Mouse (Mus musculus): ENCODE data around the gene Casd1. TPM values are rescaled to one million over a fixed set of nuclear protein-coding genes. Genes with fewer than 3 reads are reported as not detected.
A peak's percentile ranks its signal among the peaks of the same experiment; 100 is the strongest.

Casd1 gene
- polyA plus RNA-seq, 1 experiment: 15.1 TPM

DNA sequence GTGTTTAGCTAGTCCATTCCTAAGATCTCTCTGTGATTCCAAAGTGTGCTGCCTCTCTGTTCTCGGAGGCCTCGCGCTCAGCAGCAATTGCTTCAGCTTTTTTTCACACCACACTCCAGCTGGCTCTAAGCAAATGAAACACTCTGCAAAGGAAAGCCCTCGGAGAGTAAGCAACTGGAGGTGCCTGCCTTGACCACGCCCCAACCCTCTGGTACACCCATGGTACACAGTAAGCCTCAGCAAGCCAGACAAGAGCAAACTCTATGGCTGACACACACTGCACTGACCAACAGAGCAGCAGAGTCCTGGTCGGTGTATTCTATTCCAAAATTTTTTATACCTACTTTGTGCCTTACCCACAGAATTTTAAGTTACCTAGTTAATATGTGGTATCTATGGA, 17.2 kb upstream of the Casd1 start:
- no peak overlapping the region for H3K9ac ChIP-seq (ENCODE audit: low read depth, poor library complexity, severe bottlenecking)
- H3K27ac ChIP-seq (ENCODE audit: insufficient read depth, low read length): no peak overlapping the region
- no peaks in the 10 kb centered on the region for H3K4me1 ChIP-seq (ENCODE audit: control insufficient read depth, insufficient read depth, low read length)
- no peak overlapping the region for H3K4me3 ChIP-seq (ENCODE audit: low read depth, low read length)
- H3K9me3 ChIP-seq (replicated peaks; ENCODE audit: control insufficient read depth, insufficient read depth, low read length, poor library complexity, severe bottlenecking): no peaks in the 10 kb centered on the region
- peaks cover 3% of the 10 kb centered on the region for H3K27me3 ChIP-seq (ENCODE audit: control insufficient read depth, insufficient read depth, low read length, poor library complexity, severe bottlenecking)
- no peaks in the 10 kb centered on the region for H3K36me3 ChIP-seq (ENCODE audit: control insufficient read depth, insufficient read depth, low read length, poor library complexity, severe bottlenecking)
- TF ChIP-seq POLR2A (IDR thresholded peaks at IDR 0.05; ENCODE audit: insufficient read depth, low read length): no peak
- no peak for TF ChIP-seq CTCF (IDR thresholded peaks at IDR 0.05; ENCODE audit: low read depth, low read length)
- no peak for TF ChIP-seq EP300 (IDR thresholded peaks at IDR 0.05; ENCODE audit: insufficient read depth, low read depth, low read length)

DNA sequence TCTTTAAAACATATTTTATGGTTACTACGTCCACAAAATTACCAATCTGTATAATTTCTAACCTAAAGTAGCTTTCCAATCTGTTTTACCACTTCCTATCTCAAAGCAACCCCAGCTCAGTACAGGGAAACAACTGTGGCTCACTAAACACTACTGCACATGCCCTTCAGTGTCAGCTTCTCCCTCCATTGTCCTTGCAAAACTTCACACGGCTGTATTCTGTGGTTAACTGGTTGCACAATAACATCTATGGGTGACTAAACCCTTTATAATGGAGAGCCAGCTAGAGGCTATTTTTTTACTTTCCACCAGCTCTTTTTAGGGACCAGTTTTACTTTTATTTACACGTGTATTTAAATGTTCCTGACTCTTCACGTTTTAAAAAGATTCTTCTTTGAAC, 12.7 kb upstream of the Casd1 start:
- Histone ChIP-seq H3K27ac (ENCODE audit: insufficient read depth, low read length) (no peak overlapping the region), H3K36me3 (ENCODE audit: control insufficient read depth, insufficient read depth, low read length, poor library complexity, severe bottlenecking) (no peaks in the 10 kb centered on the region), H3K4me1 (ENCODE audit: control insufficient read depth, insufficient read depth, low read length) (no peaks in the 10 kb centered on the region), H3K27me3 (ENCODE audit: control insufficient read depth, insufficient read depth, low read length, poor library complexity, severe bottlenecking) (peaks cover 3% of the 10 kb centered on the region; the same call in 1 of the 2 replicates), H3K4me3 (ENCODE audit: low read depth, low read length) (no peak overlapping the region), H3K9ac (ENCODE audit: low read depth, poor library complexity, severe bottlenecking) (no peak overlapping the region), H3K9me3 (replicated peaks; ENCODE audit: control insufficient read depth, insufficient read depth, low read length, poor library complexity, severe bottlenecking) (no peaks in the 10 kb centered on the region)
- TF ChIP-seq POLR2A (IDR thresholded peaks at IDR 0.05; ENCODE audit: insufficient read depth, low read length) (no peak), EP300 (IDR thresholded peaks at IDR 0.05; ENCODE audit: insufficient read depth, low read depth, low read length) (no peak), CTCF (IDR thresholded peaks at IDR 0.05; ENCODE audit: low read depth, low read length) (no peak)

DNA sequence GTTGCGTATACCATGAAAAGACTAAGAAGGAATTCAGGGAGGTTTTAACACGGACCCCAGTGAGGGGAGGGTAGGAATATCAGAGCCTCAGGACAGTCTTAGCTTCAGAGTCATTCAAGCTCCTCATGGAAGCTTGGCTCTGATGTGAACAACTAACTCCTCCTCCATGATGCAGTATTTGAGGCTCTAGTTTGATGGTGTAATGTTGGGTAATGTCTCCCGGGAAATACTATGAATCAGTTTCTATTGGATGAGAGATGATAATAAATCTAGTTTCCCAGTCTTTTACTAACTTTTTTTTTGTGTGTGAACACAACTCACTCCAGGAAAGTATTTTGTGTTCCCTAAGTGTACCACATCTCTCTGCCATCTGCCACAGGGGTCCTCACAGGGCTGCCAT, 11.9 kb upstream of the Casd1 start:
- Histone ChIP-seq H3K4me1 (ENCODE audit: control insufficient read depth, insufficient read depth, low read length) (no peaks in the 10 kb centered on the region), H3K27ac (ENCODE audit: insufficient read depth, low read length) (no peak overlapping the region), H3K27me3 (ENCODE audit: control insufficient read depth, insufficient read depth, low read length, poor library complexity, severe bottlenecking) (peaks cover 3% of the 10 kb centered on the region; the same call in 1 of the 2 replicates), H3K9me3 (replicated peaks; ENCODE audit: control insufficient read depth, insufficient read depth, low read length, poor library complexity, severe bottlenecking) (no peaks in the 10 kb centered on the region), H3K36me3 (ENCODE audit: control insufficient read depth, insufficient read depth, low read length, poor library complexity, severe bottlenecking) (no peaks in the 10 kb centered on the region), H3K9ac (ENCODE audit: low read depth, poor library complexity, severe bottlenecking) (no peak overlapping the region), H3K4me3 (ENCODE audit: low read depth, low read length) (no peak overlapping the region)
- no peak for TF ChIP-seq EP300 (IDR thresholded peaks at IDR 0.05; ENCODE audit: insufficient read depth, low read depth, low read length)
- no peak for TF ChIP-seq CTCF (IDR thresholded peaks at IDR 0.05; ENCODE audit: low read depth, low read length)
- TF ChIP-seq POLR2A (IDR thresholded peaks at IDR 0.05; ENCODE audit: insufficient read depth, low read length): no peak

DNA sequence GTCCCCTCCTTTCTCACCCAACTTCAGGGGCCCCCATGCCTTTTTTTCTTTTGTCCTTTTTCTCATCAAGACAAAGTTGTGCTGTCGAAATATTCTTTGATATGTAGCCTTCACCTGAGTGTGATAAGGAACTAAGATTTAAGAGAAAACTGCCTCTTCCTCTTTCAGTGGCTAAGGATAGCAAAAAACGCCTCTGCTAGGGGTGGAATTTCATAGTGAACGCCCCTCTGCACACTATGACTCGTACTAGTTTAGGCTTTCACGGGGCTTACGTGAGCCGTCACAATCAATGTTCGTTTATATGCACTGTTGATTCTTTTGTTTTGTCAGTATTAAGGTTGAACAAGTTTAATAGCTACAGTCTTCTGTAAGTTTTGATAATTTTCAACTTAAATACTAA, 10.6 kb upstream of the Casd1 start:
- Histone ChIP-seq H3K9me3 (replicated peaks; ENCODE audit: control insufficient read depth, insufficient read depth, low read length, poor library complexity, severe bottlenecking) (no peaks in the 10 kb centered on the region), H3K27ac (ENCODE audit: insufficient read depth, low read length) (no peak overlapping the region), H3K9ac (ENCODE audit: low read depth, poor library complexity, severe bottlenecking) (no peak overlapping the region), H3K27me3 (ENCODE audit: control insufficient read depth, insufficient read depth, low read length, poor library complexity, severe bottlenecking) (peaks cover 3% of the 10 kb centered on the region; the same call in 1 of the 2 replicates), H3K4me1 (ENCODE audit: control insufficient read depth, insufficient read depth, low read length) (no peaks in the 10 kb centered on the region), H3K4me3 (ENCODE audit: low read depth, low read length) (no peak overlapping the region), H3K36me3 (ENCODE audit: control insufficient read depth, insufficient read depth, low read length, poor library complexity, severe bottlenecking) (no peaks in the 10 kb centered on the region)
- TF ChIP-seq POLR2A (IDR thresholded peaks at IDR 0.05; ENCODE audit: insufficient read depth, low read length): no peak
- no peak for TF ChIP-seq EP300 (IDR thresholded peaks at IDR 0.05; ENCODE audit: insufficient read depth, low read depth, low read length)
- TF ChIP-seq CTCF (IDR thresholded peaks at IDR 0.05; ENCODE audit: low read depth, low read length): no peak

DNA sequence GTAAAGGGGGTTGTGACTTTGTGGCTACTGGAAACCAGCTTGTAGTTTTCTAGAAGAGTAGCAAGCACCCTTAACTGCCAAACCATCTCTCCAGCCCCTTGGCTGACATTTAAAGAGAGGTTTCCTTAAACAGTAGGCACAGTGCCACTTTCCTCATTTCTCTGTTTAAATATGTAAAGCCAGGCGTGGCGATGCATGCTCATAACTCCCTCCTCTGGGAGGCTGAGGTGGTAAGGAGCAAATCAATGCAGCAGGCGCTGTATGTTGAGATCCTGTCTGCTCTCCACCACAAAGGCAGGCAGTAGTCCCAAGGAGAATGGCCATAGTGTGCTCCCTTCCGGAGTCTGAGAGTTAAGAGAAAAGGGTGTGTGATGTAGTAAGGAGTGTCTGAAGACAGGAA, 2.9 kb upstream of the Casd1 start:
- H3K4me3 ChIP-seq (ENCODE audit: low read depth, low read length): no peak overlapping the region
- no peak for TF ChIP-seq CTCF (IDR thresholded peaks at IDR 0.05; ENCODE audit: low read depth, low read length)
- no peak for TF ChIP-seq EP300 (IDR thresholded peaks at IDR 0.05; ENCODE audit: insufficient read depth, low read depth, low read length)
- no peaks in the 10 kb centered on the region for H3K9me3 ChIP-seq (replicated peaks; ENCODE audit: control insufficient read depth, insufficient read depth, low read length, poor library complexity, severe bottlenecking)
- H3K4me1 ChIP-seq (ENCODE audit: control insufficient read depth, insufficient read depth, low read length): no peaks in the 10 kb centered on the region
- peaks cover 1% of the 10 kb centered on the region; the same call in 1 of the 2 replicates for H3K27me3 ChIP-seq (ENCODE audit: control insufficient read depth, insufficient read depth, low read length, poor library complexity, severe bottlenecking)
- H3K36me3 ChIP-seq (ENCODE audit: control insufficient read depth, insufficient read depth, low read length, poor library complexity, severe bottlenecking): no peaks in the 10 kb centered on the region
- H3K27ac ChIP-seq (ENCODE audit: insufficient read depth, low read length): no peak overlapping the region
- no peak overlapping the region for H3K9ac ChIP-seq (ENCODE audit: low read depth, poor library complexity, severe bottlenecking)

DNA sequence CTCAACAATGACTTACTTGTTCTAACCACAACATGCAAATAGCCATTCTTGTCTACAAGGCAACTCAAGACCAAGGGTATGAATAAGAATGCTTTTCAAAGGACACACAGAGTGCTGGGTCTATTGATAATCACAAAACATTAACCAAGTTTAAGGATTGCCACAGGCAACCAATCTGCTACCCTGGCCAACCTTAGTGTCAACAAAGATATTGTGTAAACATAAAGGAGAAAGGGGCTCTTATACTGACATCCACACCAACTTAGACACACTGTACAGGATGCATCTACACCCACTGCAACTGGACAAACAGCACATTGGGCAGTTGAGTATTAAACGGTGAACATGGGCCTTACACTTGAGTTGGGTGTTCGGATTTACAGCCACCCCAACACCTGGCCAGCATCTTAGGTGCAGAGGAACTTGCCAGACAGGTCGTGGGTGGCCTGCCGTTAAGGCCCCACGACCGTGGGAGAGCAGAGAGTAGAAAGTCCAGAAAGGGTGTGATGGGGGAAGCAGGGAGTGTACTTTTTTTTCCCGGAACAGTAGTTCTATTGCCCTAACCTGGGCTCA, 468 bp upstream of the Casd1 start:
- Histone ChIP-seq H3K27ac (ENCODE audit: insufficient read depth, low read length) (no peak overlapping the region), H3K27me3 (ENCODE audit: control insufficient read depth, insufficient read depth, low read length, poor library complexity, severe bottlenecking) (no peaks in the 10 kb centered on the region), H3K4me1 (ENCODE audit: control insufficient read depth, insufficient read depth, low read length) (no peaks in the 10 kb centered on the region), H3K4me3 (ENCODE audit: low read depth, low read length) (peak overlapping the region; percentile 60), H3K9ac (ENCODE audit: low read depth, poor library complexity, severe bottlenecking) (peak overlapping the region; percentile 95), H3K36me3 (ENCODE audit: control insufficient read depth, insufficient read depth, low read length, poor library complexity, severe bottlenecking) (no peaks in the 10 kb centered on the region), H3K9me3 (replicated peaks; ENCODE audit: control insufficient read depth, insufficient read depth, low read length, poor library complexity, severe bottlenecking) (no peaks in the 10 kb centered on the region)
- no peak for TF ChIP-seq POLR2A (IDR thresholded peaks at IDR 0.05; ENCODE audit: insufficient read depth, low read length)
